Comparison of ENCODE assay signal across 8 mouse cellular contexts in the genomic region with DNA sequence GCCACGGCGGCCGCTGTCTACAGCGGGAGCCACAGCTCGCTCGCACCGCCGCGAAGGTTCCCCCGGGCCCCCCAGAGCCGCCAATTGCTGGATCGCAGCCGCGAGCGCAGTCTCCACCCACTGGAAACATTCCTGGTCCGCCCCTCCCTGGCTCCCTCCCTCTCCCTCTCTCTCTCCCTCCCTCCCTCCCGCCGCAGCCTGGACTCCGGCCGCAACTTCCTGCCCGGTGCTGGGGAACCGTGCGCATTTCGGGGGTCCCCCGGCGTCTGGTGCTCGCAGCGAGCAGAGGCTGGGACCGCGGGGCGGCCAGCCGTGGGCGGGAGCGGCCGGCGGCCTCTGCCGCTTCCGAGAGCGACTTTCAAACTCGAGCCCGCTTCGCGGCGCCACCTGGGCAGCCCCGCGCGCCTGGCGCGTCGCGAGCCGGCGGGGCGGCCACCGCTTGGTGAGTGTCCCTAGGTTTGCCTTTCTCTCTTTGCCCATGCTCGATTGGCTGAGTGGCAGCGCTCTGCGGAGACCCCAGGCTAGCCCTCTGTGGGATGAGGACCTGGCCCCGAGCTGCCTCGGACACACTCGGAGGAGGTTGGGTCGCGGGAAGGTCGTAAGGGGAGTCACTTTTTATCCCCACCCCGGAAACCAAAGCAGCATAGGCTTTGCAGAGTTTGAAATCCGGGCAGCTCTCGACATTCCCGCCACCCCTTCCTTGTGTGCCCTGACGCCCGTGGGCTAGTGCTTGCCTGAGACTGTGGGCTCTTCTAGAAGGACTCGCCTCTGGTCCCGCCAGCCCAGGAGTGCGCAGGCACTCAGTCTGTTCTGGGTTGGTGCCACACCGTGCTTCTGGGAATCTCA. TPM values are rescaled to one million over a fixed set of nuclear protein-coding genes. Genes with fewer than 3 reads are reported as not detected.
A peak's percentile ranks its signal among the peaks of the same experiment; 100 is the strongest.
DNase-seq lines count a peak whose midpoint lies in the region; ATAC-seq and TF ChIP-seq lines count a peak whose summit lies in the region.

No protein-coding gene starts in this region.

- no peaks in the 10 kb centered on the region for H3K36me3 ChIP-seq in embryonic facial prominence, embryonic 13.5 days
- no peaks in the 10 kb centered on the region for H3K36me3 ChIP-seq in heart, embryonic 14.5 days (ENCODE audit: control insufficient read depth, insufficient read depth, low read length)
- no peaks in the 10 kb centered on the region for H3K36me3 ChIP-seq in kidney, postnatal 0 days (ENCODE audit: insufficient read depth, low read length)
- no peaks in the 10 kb centered on the region for H3K36me3 ChIP-seq in lung, embryonic 16.5 days (ENCODE audit: control insufficient read depth, insufficient read depth, low read length)

- peaks cover 42% of the 10 kb centered on the region for H3K4me1 ChIP-seq in embryonic facial prominence, embryonic 13.5 days
- peaks cover 32 to 46% of the 10 kb centered on the region in 2 experiments for H3K4me1 ChIP-seq in heart, embryonic 14.5 days (ENCODE audit: control insufficient read depth in 2 of 2, insufficient read depth in 2 of 2, low read length in 2 of 2)
- peaks cover 15% of the 10 kb centered on the region; the same call in 1 of the 2 replicates for H3K4me1 ChIP-seq in kidney, postnatal 0 days (replicated peaks; ENCODE audit: insufficient read depth, low read length)
- peaks cover 21% of the 10 kb centered on the region for H3K4me1 ChIP-seq in lung, embryonic 16.5 days (replicated peaks; ENCODE audit: control insufficient read depth, insufficient read depth, low read length)
- peaks cover 14% of the 10 kb centered on the region for H3K4me1 ChIP-seq in olfactory bulb, adult 2 months (ENCODE audit: control insufficient read depth, insufficient read depth, low read length)

- peak overlapping the region; percentile 98 for H3K4me2 ChIP-seq in embryonic facial prominence, embryonic 13.5 days
- H3K4me2 ChIP-seq in heart, embryonic 14.5 days (ENCODE audit: low read length) = peak overlapping the region; percentile 91
- peak overlapping the region; percentile 81 for H3K4me2 ChIP-seq in kidney, postnatal 0 days (ENCODE audit: low read length)
- H3K4me2 ChIP-seq in lung, embryonic 16.5 days (ENCODE audit: low read depth, low read length) = peak overlapping the region; percentile 98

- H3K4me3 ChIP-seq in embryonic facial prominence, embryonic 13.5 days = peak overlapping the region; percentile 67
- H3K4me3 ChIP-seq in heart, embryonic 14.5 days (ENCODE audit: control insufficient read depth in 1 of 2, insufficient read depth in 1 of 2, low read depth in 1 of 2, low read length in 2 of 2) = peak overlapping the region; percentile 78 to 83
- peak overlapping the region; percentile 61 for H3K4me3 ChIP-seq in kidney, postnatal 0 days (replicated peaks; ENCODE audit: low read depth, low read length)
- H3K4me3 ChIP-seq in lung, embryonic 16.5 days (ENCODE audit: low read length) = peak overlapping the region; percentile 79
- H3K4me3 ChIP-seq in olfactory bulb, adult 2 months (ENCODE audit: insufficient read depth, low read depth, low read length) = peak overlapping the region; percentile 68

- peak overlapping the region; percentile 80 for H3K9ac ChIP-seq in embryonic facial prominence, embryonic 13.5 days
- H3K9ac ChIP-seq in heart, embryonic 14.5 days (ENCODE audit: low read length) = peak overlapping the region; percentile 93
- H3K9ac ChIP-seq in kidney, postnatal 0 days (ENCODE audit: low read depth, low read length) = peak overlapping the region; percentile 77
- peak overlapping the region; percentile 84 for H3K9ac ChIP-seq in lung, embryonic 16.5 days (ENCODE audit: low read length)

- H3K27me3 ChIP-seq in embryonic facial prominence, embryonic 13.5 days = peaks cover 64% of the 10 kb centered on the region
- peaks cover 16% of the 10 kb centered on the region; the same call in 1 of the 2 replicates for H3K27me3 ChIP-seq in heart, embryonic 14.5 days (ENCODE audit: control insufficient read depth, insufficient read depth, low read length)
- H3K27me3 ChIP-seq in kidney, postnatal 0 days (ENCODE audit: insufficient read depth, low read length) = no peaks in the 10 kb centered on the region
- H3K27me3 ChIP-seq in lung, embryonic 16.5 days (ENCODE audit: control insufficient read depth, insufficient read depth, low read depth, low read length) = peaks cover 28% of the 10 kb centered on the region

- peak overlapping the region; percentile 62 for H3K27ac ChIP-seq in embryonic facial prominence, embryonic 13.5 days
- peak overlapping the region; percentile 78 to 91 for H3K27ac ChIP-seq in heart, embryonic 14.5 days (replicated peaks in 1 of 2; ENCODE audit: control insufficient read depth in 1 of 2, insufficient read depth in 1 of 2, low read depth in 2 of 2, low read length in 2 of 2)
- H3K27ac ChIP-seq in kidney, postnatal 0 days = peak overlapping the region; percentile 86
- peak overlapping the region; percentile 69 for H3K27ac ChIP-seq in lung, embryonic 16.5 days (ENCODE audit: low read length)
- no peak overlapping the region for H3K27ac ChIP-seq in olfactory bulb, adult 2 months (ENCODE audit: insufficient read depth, low read depth, low read length)

- WGBS in embryonic facial prominence, embryonic 13.5 days = under 1% methylated on average over 72 of the region's 74 CpGs
- WGBS in heart, embryonic 14.5 days = under 1% methylated on average over 73 of the region's 74 CpGs
- under 1% methylated on average over 67 of the region's 74 CpGs for WGBS in kidney, postnatal 0 days
- WGBS in lung, embryonic 16.5 days = under 1% methylated on average over 67 of the region's 74 CpGs
- WGBS in olfactory bulb, adult 2 months = under 1% methylated on average over 74 of the region's 74 CpGs

- no peak for TF ChIP-seq POLR2A in olfactory bulb, adult 2 months (IDR thresholded peaks at IDR 0.05; ENCODE audit: insufficient read depth, low read depth, low read length)

- no peak for TF ChIP-seq CTCF in kidney, postnatal 0 days (IDR thresholded peaks at IDR 0.05; ENCODE audit: low read depth)
- TF ChIP-seq CTCF in olfactory bulb, adult 2 months (IDR thresholded peaks at IDR 0.05; ENCODE audit: insufficient read depth, low read depth, low read length) = no peak

- no peaks in the 10 kb centered on the region for H3K9me3 ChIP-seq in embryonic facial prominence, embryonic 13.5 days
- no peaks in the 10 kb centered on the region for H3K9me3 ChIP-seq in heart, embryonic 14.5 days (ENCODE audit: control insufficient read depth, low read length)
- no peaks in the 10 kb centered on the region for H3K9me3 ChIP-seq in kidney, postnatal 0 days (replicated peaks; ENCODE audit: low read length)
- no peaks in the 10 kb centered on the region for H3K9me3 ChIP-seq in lung, embryonic 16.5 days (ENCODE audit: control insufficient read depth, low read length)

- ATAC-seq in embryonic facial prominence, embryonic 13.5 days (ENCODE audit: insufficient number of reproducible peaks, insufficient read depth, low FRiP score, low TSS enrichment, low read depth) = peak; percentile 79
- ATAC-seq in heart, embryonic 14.5 days (ENCODE audit: insufficient number of reproducible peaks, insufficient read depth, low FRiP score, low read depth) = peak; percentile 83
- ATAC-seq in kidney, postnatal 0 days (replicated peaks; ENCODE audit: low FRiP score, low read depth) = peak; percentile 92
- peak; percentile 87 for ATAC-seq in lung, embryonic 16.5 days (ENCODE audit: low read depth)

- peak; percentile 81 for DNase-seq in A20 (ENCODE audit: low read depth, low spot score)
- DNase-seq in adrenal gland, adult 2 months = peak; percentile 88
- DNase-seq in kidney, postnatal 0 days (ENCODE audit: low spot score) = peak; percentile 89
- peak; percentile 60 for DNase-seq in thymus, postnatal 25 days

RNA-seq across cellular contexts. Expression of a gene that starts 2.9 kb away (rescaled TPM):
- total RNA-seq in adrenal gland, adult 2 months (2021) = 10 to 100 TPM in 1 of 2 experiments, 1 to 10 TPM in 1; 9.9 to 17.5 TPM
- polyA plus RNA-seq in adrenal gland, adult 2 months (2012; rRNA removed) = 5.1 and 7.9 TPM in 2 replicates
- polyA plus RNA-seq in embryonic facial prominence, embryonic 13.5 days (2015; fragmentation: Nextera tagmentation; extraction: Ambion mirVana) = 5.7 and 6.5 TPM in 2 replicates
- polyA plus RNA-seq in heart, embryonic 14.5 days (2014; fragmentation: Nextera tagmentation; extraction: Ambion mirVana) = 5.9 and 7.5 TPM in 2 replicates
- 14.9 and 17.7 TPM in 2 replicates for polyA plus RNA-seq in kidney, postnatal 0 days (2015; fragmentation: Nextera tagmentation; extraction: Ambion mirVana)
- polyA plus RNA-seq in lung, embryonic 16.5 days (2015; fragmentation: Nextera tagmentation; extraction: Ambion mirVana) = 6.3 and 7.5 TPM in 2 replicates
- not detected in 2 replicates for polyA plus RNA-seq in olfactory bulb, adult 2 months (2012; ENCODE audit: insufficient read depth, insufficient read length, low replicate concordance, missing spikeins)
